Mouse (Mus musculus) G1E-ER4 (cell line): ENCODE results near the gene H2afj. TPM values are rescaled to one million over a fixed set of nuclear protein-coding genes. Genes with fewer than 3 reads are reported as not detected.
A peak's percentile ranks its signal among the peaks of the same experiment; 100 is the strongest.

Source experiments
- GATA1 ChIP-seq: IDR thresholded peaks from one replicate; pipeline ENCODE4 v1.8.0; 2012; ENCODE audit warnings: low read length, inconsistent platforms
- polyA plus RNA-seq: library from polyadenylated mRNA; stranded (reverse); fragments of >175 nt; gene quantifications from 2 replicates; pipeline ENCODE4 v1.2.3, GENCODE M21; 2012

The H2afj gene
- polyA plus RNA-seq, 1 experiment: 434 TPM

DNA sequence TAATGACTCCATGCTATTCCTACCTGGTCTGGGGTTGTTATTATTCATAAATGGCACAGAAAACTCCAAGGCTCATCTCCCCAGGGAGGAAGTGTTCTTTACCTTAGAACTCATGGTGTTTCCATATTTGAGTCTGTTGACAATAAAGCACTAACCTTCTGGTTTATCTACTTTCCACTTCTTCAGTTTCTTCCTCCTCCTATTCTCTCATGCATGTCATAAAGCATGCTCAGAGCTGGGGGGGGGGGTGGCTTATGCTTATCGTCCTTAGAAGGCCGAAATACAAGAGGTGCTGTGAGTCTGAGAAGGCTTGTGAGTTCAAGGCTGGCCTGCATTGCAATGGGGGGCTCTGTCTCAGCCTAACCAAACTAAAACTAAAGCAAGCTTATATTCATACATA is 47.1 kb downstream of the H2afj start:
- no peak for TF ChIP-seq GATA1

DNA sequence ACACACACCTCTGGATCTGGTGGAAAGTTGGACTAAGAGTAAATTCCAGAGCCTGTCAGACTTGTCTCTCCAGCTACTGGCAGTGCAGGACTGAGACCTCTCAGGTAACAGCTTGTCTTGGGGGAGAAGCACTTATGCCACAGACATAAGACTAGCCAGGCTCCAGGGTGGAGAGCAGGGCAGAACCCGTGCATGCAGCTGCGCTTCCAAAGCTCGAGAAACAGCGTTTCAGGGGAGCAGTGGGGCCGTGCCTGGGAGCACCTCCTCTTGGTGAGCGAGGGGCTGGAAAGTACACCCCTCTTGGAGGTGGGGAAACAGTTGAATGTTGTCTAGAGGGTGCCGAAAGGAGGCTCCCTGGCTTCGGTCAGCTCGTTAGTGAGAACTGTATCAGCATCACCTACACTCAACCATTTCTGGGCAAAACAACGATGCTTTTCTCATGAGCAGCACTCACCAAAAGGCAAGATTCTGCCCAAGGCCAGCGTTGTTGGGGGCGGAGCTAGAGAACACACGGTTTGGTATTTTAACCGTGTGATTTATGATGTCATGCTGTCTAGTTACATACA is 48.1 kb downstream of the H2afj start:
- no peak for TF ChIP-seq GATA1

DNA sequence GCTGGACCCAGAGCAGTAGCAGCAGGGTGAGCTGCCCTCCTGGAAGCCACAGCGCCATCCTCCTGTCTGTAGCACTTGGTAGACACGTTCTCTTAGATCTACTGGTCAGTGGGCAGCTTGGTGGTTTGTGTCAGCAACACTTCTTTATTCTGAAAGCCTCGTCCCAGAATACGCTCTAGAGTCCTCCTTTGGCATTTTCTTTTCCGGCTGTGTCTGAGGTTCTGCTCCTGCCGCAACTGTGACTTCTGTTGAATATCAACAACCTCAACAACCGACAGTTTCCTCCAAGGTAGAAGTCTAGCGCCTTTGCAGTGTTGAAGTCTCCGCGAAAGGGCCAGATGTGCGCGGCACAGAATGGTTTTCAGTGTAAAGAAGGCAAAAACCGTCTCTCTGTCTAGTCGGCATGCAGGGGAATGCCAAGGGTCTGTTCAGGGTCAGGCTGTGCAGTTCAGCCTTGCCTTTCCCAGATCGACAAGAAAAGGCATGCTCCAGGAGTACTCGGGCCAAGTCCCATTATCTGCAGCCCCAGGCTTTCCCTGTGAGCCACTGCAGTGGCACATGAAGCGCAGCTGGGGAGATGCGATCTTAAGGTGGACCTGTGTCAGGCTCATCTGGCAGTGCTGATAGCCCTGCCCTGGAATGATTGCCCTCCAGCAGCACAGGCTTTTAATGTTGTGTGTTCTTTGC is 49.3 kb downstream of the H2afj start, which contains the start of gene Art4:
TSS of gene Art4 (minus strand) at position 548 of the 687 bp plus-strand sequence.
- TF ChIP-seq GATA1: peak; percentile 99

DNA sequence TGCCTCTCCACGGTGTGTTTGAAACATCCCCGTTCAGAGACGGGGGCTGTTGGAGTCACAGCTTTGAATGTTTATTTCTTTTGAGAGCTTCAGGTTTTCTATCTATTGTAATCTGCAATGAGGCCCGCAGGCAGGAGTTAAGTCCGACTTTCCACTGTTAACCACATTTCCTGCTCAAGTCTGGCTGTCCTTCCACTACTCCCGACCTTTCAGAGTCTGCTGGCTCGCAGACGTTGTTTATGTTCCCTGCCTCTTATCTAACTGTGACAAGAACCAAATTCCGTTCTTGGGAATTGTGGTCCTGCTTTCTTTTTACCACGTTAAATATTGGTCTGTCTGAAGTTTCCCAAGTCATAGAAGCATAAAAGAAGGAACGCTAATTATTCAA is 49.8 kb downstream of the H2afj start:
- TF ChIP-seq GATA1: no peak

DNA sequence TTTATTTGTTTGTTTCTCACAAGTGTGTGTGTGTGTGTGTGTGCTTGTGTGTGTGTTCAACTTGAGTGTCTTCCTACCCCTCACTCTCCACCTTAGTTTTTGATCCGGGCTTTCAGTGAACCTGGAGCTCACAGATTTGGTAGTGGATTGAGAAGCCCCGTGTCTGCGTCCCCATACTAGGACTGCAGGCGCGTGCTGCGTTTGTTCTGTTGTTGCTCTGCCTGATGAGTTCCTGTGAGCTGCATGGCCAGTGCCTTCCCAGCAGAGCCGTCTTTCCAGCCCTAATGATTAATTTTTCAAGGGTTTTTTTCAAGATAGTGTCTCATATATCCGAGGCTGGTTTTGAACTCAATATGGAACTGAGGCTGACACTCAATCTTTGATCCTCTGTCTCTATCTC is 50.4 kb downstream of the H2afj start:
- TF ChIP-seq GATA1: no peak

Other genes starting within 250 kb of the H2afj start
- not detected in 2 replicates for gene Plbd1, start 146.3 kb upstream of the H2afj start, polyA plus RNA-seq
- not detected in 2 replicates for gene Gucy2c, start 26.5 kb upstream of the H2afj start, polyA plus RNA-seq
- 1.3 and 1.4 TPM in 2 replicates for gene Hist4h4, start 3.8 kb upstream of the H2afj start, polyA plus RNA-seq
- gene BC049715, start 19.4 kb downstream of the H2afj start, polyA plus RNA-seq: 0.95 and 2.0 TPM in 2 replicates
- gene Wbp11, start 20.0 kb downstream of the H2afj start, polyA plus RNA-seq: 311 and 372 TPM in 2 replicates
- gene Smco3, start 27.2 kb downstream of the H2afj start, polyA plus RNA-seq: not detected in 2 replicates
- gene Art4, start 49.5 kb downstream of the H2afj start, polyA plus RNA-seq: 1.4 and 2.0 TPM in 2 replicates
- not detected in 2 replicates for gene Mgp, start 67.6 kb downstream of the H2afj start, polyA plus RNA-seq
- gene Erp27, start 113.9 kb downstream of the H2afj start, polyA plus RNA-seq: not detected in 2 replicates
- gene Pde6h, start 115.6 kb downstream of the H2afj start, polyA plus RNA-seq: 0.46 and 2.1 TPM in 2 replicates
- gene Arhgdib, start 133.7 kb downstream of the H2afj start, polyA plus RNA-seq: 63.9 and 64.1 TPM in 2 replicates